Mouse (Mus musculus) bone marrow, adult 2 months (tissue): ENCODE measurements around the gene Arl3.

ENCODE experiments used
- CTCF ChIP-seq: fragments of 200-500 bp; IDR thresholded peaks from 2 replicates; pipeline ENCODE4 v1.5.1; 2011; ENCODE audit warnings: low read length, control low read depth; ENCODE audit not compliant: control insufficient read depth, insufficient read depth
- POLR2A ChIP-seq: fragments of 200-500 bp; IDR thresholded peaks from 2 replicates; pipeline ENCODE4 v1.6.1; 2011; ENCODE audit warnings: low read depth, mild to moderate bottlenecking, control low read depth, low read length, borderline replicate concordance; ENCODE audit not compliant: control insufficient read depth

GRCm38 (mm10) chr19:46553541-46553955 lies 19.4 kb downstream of the Arl3 start:
- TF ChIP-seq CTCF: no peak
- TF ChIP-seq POLR2A: no peak
